Mouse (Mus musculus) adrenal gland (tissue): ENCODE measurements around the gene Chn2.

Source experiments
- intact Hi-C: fragments of 180-260 bp; cut with DNase I; formaldehyde crosslinking; loops from one replicate; pipeline ENCODE4 v1.15.1; 2025

Chn2 gene

DNA sequence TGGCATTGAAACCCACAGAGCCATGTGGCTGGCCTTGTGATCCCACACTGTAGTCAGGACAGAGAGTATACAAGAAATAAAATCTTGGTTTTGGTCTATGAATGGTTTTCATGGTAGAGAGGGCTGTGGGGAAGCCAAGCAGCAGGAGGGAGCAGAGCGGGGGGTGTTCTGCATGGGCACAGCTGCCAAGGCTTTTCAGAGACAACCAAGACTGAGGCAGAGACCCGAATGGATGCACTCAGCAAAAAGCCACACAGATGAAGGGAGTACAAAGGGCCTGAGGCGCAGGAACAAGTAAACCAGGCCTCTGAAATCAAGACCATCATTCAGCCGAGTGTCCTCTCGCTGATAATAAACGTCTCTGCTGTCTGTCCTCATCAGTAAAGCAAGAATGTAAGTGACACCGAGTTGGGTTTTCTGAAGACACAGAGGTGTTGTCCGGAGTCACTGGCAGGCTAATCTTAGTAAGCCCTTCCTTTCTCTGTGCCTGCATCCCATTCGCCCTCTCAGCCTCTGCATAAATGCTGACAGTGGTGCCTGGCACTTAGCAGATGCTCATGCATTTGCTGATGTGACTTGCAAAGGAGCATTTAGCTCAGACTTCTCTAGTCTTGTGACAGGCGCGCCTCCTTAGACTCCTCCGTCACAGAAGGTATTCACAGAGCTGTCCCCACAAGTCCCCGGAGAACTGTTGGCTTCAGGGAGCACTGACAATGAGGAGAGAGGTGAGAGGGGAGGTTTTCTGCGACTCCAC is 144.6 kb downstream of the Chn2 start:
- intact Hi-C loops, result no loop called here

DNA sequence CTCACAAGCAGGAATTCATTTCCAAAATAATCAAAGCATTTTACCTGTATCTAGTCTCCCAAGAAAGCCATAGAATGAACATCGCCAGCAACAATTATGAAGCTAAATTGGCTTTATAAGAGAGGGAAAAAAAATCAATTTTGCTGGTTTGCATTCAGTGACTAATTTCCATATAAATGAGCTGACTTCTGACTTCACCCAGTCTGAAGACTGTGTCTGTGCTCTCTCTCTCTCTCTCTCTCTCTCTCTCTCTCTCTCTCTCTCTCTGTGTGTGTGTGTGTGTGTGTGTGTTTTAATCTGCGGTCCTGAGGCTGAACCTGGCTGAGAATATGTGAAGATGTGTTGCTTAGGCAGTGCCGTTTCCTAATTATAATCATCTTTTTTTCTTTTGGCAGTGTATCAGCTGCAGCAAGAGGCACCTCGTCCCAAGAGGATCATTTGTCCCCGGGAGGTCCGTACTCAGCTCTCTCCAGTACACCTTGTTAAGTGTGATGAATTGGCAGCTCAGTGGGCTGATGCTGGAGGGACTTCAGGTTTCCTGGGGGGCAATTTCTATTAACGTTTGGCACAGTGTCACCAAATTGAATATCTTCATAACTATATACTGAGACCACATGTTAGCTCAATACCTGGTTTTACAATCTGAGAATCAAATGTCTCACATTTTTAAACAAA is 154.4 kb downstream of the Chn2 start:
- intact Hi-C loops, result no loop called here

DNA sequence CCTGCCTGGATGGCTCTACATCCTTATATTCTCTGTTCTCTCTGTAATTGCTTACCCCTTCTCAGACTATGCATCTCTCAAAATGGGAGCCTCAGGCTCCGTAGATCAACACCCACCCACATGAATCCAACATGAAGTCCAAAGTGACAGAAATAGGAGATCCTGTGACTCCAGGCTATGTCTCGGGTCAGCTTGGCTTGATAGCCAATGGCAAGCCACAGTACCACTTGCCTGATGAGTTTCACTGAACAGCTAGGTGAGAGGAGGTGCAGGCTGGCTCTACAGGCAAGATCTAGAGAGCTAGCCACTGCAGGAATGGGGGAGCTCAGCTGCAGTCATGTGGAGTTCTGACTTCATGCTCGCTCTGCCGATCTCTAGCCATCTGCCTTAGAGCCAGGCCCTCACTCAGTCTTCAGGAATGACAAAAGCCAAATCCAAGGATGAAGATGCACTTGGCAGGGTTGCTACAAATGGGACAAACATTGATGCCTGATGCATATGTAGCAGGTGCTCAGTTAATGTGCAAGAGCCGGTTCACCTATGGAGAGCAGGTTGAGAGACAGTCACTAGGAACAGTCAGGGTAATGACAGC is 158.6 kb downstream of the Chn2 start:
- intact Hi-C loops, result no loop called here

DNA sequence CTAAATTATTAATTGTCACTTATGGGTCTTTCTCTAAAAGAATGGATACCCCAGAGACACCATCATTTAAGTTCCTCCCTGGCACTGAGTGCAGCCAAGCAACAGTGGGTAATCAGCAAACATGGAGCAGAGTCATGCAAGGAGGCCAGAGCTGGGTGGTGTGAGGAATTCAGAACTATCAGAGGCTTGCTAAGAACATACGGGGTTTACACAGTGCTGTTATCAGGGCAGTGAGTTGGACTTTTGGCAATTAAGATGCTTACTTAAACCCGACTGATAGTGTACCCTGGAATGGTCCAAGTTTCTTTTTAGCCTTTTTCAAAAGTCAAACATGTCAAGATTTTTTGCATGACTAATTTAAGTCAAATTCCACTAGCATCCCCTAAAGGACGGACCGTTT is 160.2 kb downstream of the Chn2 start:
- intact Hi-C loops, result no loop called here

DNA sequence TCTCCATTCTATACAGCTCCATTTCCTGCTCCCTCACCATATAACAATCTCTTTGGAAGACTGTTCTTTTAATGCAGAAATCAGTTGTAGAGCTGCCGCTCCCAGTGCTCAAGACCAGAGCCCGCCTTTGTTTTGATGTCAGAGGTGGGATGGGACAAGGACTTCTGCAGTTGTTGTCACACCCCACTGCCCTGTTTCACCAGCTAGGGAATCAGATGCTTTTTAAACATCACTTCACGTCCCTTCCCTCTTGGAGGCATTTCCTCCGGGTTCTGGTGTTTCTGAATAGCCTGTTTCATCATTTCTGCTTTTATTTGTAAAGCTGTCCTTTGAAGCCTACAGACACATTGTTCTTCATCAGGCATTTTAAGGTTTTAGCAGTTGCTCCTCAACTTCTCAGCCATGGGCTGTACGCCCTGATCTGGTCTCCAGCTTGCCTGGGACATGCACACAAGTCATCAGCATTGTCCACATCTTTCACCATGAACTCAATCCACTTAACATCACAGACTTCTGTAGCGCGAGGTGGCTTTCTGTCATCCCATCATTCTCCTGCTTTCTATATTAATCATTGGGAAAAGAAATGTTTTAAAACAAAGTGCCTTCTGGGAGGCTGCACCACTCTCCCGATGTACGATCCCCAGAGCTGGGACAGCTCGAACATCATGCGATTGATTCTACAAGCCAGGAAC is 160.8 kb downstream of the Chn2 start:
- intact Hi-C loops, result no loop called here

DNA sequence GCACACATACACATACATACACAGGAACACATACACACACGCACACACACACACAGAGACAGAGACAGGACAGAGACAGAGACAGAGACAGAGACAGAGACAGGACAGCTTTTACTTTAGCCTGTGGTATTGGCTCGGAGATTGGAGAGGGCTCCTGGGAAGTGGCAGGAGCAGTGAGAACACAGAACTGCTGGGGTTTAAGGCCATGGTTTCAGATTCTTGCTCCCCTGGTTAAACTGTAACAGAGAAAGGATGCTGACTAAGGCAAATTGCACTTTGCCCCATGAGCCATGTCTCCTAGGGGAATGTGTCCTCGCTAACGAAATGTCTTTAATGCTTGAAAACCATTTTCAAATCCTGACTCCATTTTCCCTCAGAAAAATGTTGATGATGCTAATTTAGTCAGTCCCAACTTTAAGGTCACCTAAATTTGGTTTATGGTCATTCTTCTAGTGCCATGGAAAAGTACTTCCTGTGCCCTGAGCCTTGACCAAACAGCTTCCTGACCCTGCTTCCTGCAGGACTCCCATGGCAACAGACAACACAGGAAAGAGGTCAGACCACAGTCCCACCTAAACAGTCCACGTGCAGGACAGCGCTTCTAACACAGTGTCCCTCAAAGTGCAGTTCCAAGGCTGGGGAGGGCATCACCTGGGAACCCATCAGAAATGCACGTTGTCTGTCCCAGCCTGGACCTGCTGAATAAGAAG is 163.1 kb downstream of the Chn2 start:
- intact Hi-C loops, result no loop called here

DNA sequence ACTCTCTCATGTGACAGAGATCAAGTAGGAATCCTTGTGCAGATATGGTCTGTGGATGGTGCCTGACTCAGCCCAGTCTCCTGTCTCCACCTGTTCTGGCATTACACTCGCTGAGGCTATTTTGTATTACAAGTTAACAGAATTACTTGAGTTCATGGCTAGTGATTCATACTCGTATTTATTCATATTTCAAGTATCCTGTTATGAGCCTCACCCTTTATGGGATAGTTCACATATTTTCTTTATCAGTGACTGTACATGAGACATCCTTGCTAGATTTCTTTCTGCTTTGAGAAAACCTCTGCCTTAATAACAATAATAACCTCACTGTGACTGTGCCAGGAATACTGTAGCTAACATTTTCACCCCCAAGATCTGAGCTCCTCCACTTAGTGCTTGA is 164.0 kb downstream of the Chn2 start:
- intact Hi-C loops, result no loop called here

DNA sequence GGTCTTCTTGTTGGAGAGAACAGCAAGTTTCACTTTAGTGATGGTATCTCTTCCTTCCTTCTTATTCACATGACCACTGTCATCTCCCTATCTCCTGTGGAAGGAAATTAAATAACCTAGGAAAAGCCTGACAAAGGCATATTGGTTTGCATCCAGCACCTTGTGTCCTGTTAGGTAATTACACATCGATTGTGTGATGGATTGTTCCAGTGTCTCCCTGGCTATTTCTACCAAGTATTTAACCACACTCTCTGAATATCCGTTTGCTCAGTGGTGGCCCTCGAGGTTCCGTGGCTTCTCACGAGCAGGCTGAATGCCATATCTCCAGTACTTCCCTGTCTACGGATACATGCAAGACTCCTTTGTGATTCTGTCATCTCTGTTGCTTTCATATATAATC is 164.6 kb downstream of the Chn2 start:
- intact Hi-C loops, result no loop called here

DNA sequence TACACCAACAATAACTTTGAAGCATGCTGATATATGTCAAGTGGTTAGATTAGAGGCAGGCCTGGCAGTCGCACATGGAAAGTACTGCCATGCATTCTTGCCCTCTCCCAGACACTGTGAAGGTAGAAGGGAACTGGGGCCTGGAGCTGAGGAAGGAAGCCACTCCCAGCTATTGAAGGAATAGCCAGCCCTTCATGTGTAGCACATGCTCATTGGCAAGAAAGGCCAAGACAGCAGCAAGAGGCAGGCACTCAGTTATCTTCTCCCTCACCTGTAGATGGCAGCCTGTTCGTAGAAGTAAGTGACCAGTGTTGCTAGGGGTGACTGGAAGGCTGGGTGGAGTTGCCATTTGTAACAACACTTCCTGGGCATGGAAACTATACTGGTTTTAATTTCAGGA is 165.6 kb downstream of the Chn2 start:
- intact Hi-C loops, result no loop called here

DNA sequence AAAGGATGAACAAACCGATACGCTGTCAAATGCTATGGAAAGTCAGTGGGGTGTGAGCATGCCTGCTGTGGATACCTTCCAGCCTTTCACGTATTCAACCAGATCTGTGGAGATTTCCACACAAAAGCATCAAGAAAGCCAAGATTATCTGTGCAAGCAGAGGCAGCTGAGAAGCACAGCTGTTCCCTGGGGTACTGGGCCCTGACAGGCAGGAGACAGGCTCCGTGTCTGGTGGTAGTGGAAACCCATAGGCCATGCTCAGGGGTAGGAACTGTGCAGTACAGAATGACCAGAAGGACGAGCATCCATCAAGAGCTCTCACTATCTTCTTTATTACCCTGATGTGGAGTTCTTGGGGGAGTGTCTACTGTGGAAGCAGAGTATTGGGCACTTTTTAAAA is 166.1 kb downstream of the Chn2 start:
- intact Hi-C loops, result no loop called here

DNA sequence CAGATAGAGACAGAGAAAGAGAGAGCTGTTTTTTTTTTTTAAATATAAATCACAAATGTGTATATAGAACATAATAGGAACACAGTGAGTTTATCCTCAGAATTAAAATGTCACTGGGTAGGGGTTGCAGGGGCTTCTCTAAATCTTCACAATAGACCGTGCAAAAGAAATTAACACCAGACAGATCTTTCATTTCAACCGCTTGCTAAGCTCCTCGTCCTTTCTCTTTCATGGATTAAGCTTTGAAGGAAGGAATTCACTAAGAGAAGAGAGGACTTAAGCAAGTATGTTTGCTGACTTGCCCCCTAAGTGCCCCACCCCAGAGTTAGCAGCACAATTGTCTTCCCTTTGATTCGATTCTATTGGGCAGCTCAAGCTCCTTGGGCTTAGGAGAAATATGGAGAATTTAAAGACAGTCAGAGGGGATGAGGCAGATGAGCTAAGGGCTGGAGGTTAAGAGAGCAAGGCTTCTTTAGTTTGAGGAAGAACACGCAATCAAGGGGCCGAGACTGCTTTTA is 166.9 kb downstream of the Chn2 start:
- intact Hi-C loops, result no loop called here

DNA sequence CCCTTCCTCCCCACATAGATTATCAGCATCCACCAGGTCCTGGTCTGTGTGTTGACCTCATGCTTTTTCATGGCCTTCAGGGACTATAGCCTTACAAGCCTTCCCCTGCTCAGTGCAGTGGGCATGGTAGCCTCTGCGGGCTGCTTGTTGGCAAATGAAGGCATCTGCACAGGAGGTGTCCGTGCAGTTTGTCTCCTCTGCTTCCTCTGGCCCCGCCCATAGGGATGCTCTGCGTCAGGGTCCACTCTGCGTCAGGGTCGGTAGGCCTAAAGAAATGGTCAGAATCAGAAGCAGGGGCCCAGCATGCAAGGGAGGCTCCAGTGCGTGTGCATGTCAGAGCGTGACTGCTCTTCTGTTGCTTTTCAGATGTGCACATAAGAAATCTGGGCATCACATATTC is 169.4 kb downstream of the Chn2 start:
- intact Hi-C loops, result no loop called here

DNA sequence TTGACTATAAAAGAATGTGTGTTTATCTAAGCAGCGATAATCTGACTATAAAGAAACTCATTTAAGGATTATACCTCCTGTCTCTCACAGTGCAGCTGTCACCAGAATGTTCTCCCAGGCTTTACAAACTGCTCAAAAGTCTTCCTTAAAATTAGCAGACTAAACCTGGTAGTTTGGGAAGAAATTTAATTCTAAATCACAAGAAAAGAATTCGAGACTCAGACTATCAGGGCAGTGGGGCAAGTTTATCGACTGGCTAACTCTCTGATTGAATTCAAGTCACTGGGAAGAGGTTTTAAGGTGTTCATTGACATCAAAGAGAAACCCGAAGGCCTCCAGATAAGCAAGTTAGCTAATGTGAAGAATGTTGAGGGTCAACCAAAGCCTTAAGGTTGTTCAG is 171.6 kb downstream of the Chn2 start:
- intact Hi-C loops, result no loop called here

DNA sequence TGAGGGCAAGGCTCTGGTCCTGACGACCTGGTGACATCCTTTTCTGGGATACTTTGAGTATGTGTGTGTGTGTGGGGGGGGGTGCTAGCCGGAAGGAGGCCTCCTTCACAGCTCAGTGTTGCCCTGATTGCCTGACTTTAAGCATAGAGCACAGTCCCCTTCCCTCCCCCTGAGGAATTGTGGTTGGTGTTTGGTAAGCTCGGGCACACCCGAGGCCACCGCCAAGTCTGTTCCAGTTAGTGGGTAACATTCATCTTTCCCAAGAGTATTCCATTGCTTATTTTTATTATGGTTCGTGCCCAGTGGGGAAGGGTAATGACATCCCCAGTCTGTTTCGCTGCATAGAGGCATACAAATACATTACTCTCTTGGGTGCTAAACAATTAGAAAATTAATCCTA is 172.6 kb downstream of the Chn2 start:
- intact Hi-C loops, result no loop called here

DNA sequence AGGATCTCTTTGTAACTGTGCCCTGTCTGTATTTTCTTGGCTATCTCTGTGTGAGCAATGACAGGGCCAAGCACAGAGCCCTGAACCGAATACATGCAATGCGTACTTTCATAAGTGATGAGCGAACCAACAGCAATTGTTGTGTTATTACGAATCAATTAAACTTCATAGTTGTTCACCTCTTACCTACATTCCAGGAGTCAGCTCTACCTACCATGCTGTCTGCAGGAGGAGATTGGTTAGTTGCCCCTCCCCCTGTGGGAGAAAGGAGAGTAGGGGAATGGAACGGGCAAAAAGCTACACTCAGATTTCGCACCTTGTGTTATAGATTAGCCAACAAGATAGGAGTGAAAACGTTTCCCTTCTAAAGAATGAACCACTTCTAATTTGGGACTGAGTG is 174.4 kb downstream of the Chn2 start:
- intact Hi-C loops, result no loop called here

DNA sequence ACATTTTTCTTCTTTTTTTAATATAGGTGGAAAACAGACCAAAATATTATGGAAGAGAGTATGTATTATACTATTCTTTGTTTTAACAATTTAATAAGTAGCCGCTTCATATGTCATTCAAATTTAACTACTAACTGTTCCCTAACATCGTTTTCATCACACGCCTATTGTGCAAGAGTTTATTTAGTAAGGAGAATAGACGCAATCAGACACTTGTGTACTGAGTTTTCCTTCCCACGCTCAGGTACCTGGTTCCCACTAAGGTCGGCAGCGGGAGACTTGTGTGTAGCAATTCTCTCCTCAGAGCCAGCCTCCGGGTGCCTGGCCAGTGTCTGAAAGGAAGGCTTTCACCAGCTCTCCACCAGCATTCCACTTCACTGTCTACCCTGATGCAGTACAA is 176.3 kb downstream of the Chn2 start:
- intact Hi-C loops, result no loop called here

DNA sequence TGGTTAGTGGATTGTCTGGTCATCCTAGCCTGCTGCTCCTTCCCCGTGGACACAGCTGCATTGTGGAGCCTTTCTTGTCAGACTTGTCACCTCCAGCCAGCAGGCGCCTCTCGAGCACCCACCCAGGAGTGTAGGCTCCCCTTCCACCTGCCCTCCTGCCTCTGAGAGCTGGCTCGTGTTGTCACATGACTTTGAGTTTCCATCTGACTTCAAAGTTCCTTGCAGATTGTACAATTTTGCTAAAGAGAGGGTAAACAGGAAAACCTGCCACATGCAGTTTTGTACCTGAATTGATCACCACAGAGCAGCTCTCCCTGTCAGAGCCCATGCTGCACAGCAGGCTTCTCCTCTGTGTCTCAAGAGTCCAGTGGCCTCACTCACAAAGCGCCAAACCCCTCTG is 177.2 kb downstream of the Chn2 start:
- intact Hi-C loops, result no loop called here

DNA sequence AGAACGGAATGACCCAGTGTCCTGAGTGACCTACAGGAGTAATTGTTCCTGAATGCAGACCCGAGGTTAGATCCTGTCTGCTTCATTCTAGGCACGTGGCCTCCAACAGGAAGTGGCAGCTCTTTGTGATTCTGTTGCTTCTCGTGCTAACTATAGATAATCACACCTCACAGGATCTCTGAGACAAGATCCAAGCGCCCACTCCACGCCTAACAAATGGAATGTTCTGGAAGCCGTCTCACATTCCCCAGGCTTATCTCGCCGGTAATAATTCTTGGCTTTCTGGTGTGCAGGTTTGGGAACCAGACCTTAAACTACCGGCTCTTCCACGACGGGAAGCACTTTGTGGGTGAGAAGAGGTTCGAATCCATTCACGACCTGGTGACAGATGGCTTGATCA is 180.8 kb downstream of the Chn2 start:
- intact Hi-C loops, result no loop called here

DNA sequence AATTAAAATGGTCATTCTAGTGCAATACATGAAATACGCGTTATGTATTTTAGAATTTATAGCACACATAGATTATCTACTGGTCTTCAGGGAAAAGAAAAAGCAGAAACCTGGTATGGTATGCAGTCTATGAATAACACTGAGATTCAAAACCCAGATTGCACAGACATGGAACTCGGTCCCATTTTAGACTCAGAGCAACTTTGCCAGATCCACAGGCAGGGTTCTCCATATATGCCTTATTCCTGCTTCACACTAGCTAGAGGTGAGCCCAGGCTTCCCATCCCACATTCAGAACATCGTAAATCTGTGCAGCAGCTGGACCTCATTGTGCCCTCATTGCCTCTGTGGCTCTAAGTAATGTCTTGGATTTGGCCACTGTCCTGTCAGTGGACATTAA is 184.2 kb downstream of the Chn2 start:
- intact Hi-C loops, result no loop called here

DNA sequence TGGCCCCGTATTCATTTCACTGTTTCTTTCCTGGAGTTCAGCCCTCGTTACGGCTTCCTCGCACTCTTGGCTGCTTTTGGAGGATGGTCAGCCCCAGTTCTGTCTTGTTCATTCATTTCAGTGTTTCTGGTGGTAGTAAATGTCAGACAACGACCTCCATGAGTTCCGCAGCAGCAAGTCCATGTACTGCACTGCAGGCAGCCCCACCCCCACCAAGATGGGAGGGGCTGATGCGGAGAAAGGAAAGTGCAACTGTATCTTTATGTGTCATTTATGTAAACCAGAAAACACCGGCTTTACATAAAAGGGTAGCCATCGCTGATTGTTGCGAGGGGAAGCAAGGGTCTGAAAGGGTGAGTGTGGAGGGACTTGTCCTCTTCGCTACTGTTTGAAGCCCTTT is 185.0 kb downstream of the Chn2 start:
- intact Hi-C loops, result no loop called here

DNA sequence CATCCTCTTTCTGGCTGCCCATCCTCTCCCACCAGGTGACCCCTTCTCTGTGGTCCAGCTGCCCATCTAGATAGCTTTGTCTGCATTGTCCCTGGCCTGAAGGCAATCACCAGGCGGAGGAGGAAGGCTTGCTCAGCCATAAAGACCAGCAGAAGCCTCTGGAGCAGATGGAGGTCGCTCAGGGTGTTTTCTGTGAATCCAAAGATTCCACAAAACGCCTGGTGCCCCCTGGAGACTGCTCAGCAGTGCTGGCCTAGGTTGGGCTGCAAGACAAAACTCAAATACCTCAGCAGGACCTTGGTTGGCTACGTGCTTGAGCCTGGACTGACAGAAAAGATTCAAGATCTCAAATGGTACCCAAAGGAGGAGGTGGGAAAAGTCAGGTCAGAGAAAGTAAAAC is 186.0 kb downstream of the Chn2 start:
- intact Hi-C loops, result loop anchor here (5.0 kb wide), 2 partner anchors 263 to 443 kb away; no protein-coding TSS in a partner anchor
